Mouse (Mus musculus) lung, embryonic 16.5 days (tissue): ENCODE data around the gene Tmem223. TPM values are rescaled to one million over a fixed set of nuclear protein-coding genes. Genes with fewer than 3 reads are reported as not detected.

Experiments
- ATAC-seq: fragments of 200-750 bp; cut with Nextera tagmentation; 2 replicates; pipeline ENCODE4 v1.8.0; 2017; ENCODE audit warnings: low read depth, mild to moderate bottlenecking, moderate library complexity
- H3K27ac ChIP-seq: fragments of 300-500 bp; sonication (generic); 2 replicates; pipeline ENCODE4 v1.5.1; 2014; ENCODE audit warnings: mild to moderate bottlenecking, control low read depth, low read length
- H3K27me3 ChIP-seq: fragments of 300-500 bp; sonication (generic); 2 replicates; pipeline ENCODE4 v1.6.1; 2014; ENCODE audit warnings: low read depth, low read length, mixed read lengths; ENCODE audit not compliant: control insufficient read depth, insufficient read depth
- H3K36me3 ChIP-seq: fragments of 300-500 bp; sonication (generic); 2 replicates; pipeline ENCODE4 v1.6.1; 2014; ENCODE audit warnings: low read length; ENCODE audit not compliant: control insufficient read depth, insufficient read depth
- H3K4me1 ChIP-seq: fragments of 300-500 bp; sonication (generic); replicated peaks from 2 replicates; pipeline ENCODE4 v1.6.1; 2014; ENCODE audit warnings: low read length, mixed read lengths; ENCODE audit not compliant: control insufficient read depth, insufficient read depth
- H3K4me2 ChIP-seq: fragments of 300-500 bp; sonication (generic); 2 replicates; pipeline ENCODE4 v1.6.1; 2014; ENCODE audit warnings: low read depth, low read length, control low read depth
- H3K4me3 ChIP-seq: fragments of 300-500 bp; sonication (generic); 2 replicates; pipeline ENCODE4 v1.5.1; 2014; ENCODE audit warnings: mild to moderate bottlenecking, low read length, control low read depth
- H3K9ac ChIP-seq: fragments of 300-500 bp; sonication (generic); 2 replicates; pipeline ENCODE4 v1.6.1; 2014; ENCODE audit warnings: low read length, control low read depth
- H3K9me3 ChIP-seq: fragments of 300-500 bp; sonication (generic); 2 replicates; pipeline ENCODE4 v1.6.1; 2016; ENCODE audit warnings: low read length; ENCODE audit not compliant: control insufficient read depth
- WGBS: fragments of 180-500 bp; shearing (Covaris S2); extraction: QIAGEN DNeasy Blood & Tissue Kit; methylation state at CpG from one replicate; pipeline ENCODE4 v1.1.7; 2014; 5-methylcytosine and 5-hydroxymethylcytosine counted together
- polyA plus RNA-seq: library from polyadenylated mRNA; unstranded; fragments of >200 nt; fragmentation: Nextera tagmentation; extraction: Ambion mirVana; gene quantifications from 2 replicates; pipeline ENCODE4 v1.2.1, GENCODE M21; 2015

Gene Tmem223
- polyA plus RNA-seq, 1 experiment from 2014 or later = 194 TPM

DNA sequence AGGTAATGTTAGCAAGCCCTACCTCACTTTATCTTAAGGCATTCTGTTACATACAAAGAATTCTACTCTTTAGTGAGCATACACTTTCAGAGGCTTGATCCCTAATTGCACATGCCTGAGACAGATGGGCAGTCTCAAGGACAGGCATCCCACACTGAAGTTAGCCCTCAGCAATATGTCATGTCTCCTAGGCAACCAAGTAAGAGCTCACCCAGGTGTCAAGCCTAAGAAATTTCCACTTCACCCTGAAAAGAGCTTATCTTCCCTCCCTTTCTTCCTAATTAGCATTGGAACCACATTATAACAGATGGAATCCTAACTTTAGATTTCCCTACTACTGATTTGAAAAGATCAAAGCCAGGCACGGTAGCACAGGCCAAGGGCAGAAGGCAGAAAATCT is 18.4 kb downstream of the Tmem223 start:
- Histone ChIP-seq H3K4me1 (peaks cover 10% of the 10 kb centered on the region), H3K4me3 (no peak overlapping the region), H3K4me2 (no peak overlapping the region), H3K27ac (no peak overlapping the region), H3K9ac (no peak overlapping the region), H3K27me3 (no peaks in the 10 kb centered on the region), H3K36me3 (peaks cover 21% of the 10 kb centered on the region), H3K9me3 (no peaks in the 10 kb centered on the region)
- no peak for ATAC-seq
- WGBS = 31% methylated on average over 1 of the region's 1 CpGs

GRCm38 (mm10) chr19:8790171-8790570 is 19.4 kb downstream of the Tmem223 start:
- WGBS = 75% methylated on average over 7 of the region's 7 CpGs
- H3K27ac ChIP-seq = no peak overlapping the region
- H3K36me3 ChIP-seq = peaks cover 28% of the 10 kb centered on the region
- peaks cover 7% of the 10 kb centered on the region for H3K4me1 ChIP-seq
- no peak overlapping the region for H3K9ac ChIP-seq
- H3K9me3 ChIP-seq = no peaks in the 10 kb centered on the region
- H3K4me3 ChIP-seq = no peak overlapping the region
- ATAC-seq = no peak
- H3K4me2 ChIP-seq = no peak overlapping the region
- H3K27me3 ChIP-seq = no peaks in the 10 kb centered on the region

DNA sequence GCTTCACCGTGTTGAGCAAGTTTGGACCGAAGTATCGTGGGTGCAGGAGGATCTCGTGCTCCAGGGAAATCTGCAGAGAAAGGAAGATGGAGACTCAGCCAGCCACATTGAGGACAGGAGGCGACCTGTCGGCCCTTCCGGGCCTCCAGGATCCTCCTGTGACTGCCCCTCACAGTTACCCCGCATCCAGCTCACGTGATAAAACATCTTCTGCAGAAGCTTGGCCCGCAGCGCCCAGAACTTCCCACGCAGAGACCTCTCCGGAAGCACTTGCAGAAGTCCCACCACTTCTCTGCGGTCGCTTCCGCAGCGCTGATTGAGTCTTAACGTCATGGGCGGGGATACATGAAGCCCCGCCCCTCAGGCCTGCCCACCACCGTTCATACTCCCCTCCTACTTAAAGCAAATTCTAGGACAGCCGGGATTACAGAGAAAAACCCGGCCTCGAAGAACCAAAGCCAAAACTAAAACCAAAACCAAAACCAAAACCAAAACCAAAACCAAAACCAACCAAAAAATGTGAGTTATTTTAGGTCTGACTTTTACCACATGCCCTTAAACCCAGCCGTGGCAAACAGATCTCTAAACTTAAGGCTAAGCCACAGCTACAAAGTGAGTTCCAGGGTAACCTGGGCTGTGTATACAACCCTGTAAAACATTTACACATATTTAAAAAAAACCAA is 27.6 kb downstream of the Tmem223 start, which contains the start of gene Polr2g:
Polr2g (minus strand) TSS at position 314 of the 683 bp plus-strand sequence.
- peaks cover 19% of the 10 kb centered on the region for H3K36me3 ChIP-seq
- peaks cover 15% of the 10 kb centered on the region for H3K4me1 ChIP-seq
- WGBS = under 1% methylated on average over 25 of the region's 25 CpGs
- no peaks in the 10 kb centered on the region for H3K9me3 ChIP-seq
- peak within 1 kb of the TSS; percentile 89 for H3K9ac ChIP-seq
- ATAC-seq = peak; percentile 81
- peak within 1 kb of the TSS; percentile 92 for H3K4me2 ChIP-seq
- no peaks in the 10 kb centered on the region for H3K27me3 ChIP-seq
- H3K4me3 ChIP-seq = peak within 1 kb of the TSS; percentile 87
- H3K27ac ChIP-seq = peak within 1 kb of the TSS; percentile 66

GRCm38 (mm10) chr19:8798947-8799315 is 28.1 kb downstream of the Tmem223 start:
- Histone ChIP-seq H3K36me3 (peaks cover 14% of the 10 kb centered on the region), H3K4me2 (peak overlapping the region; percentile 92), H3K27ac (no peak overlapping the region), H3K27me3 (no peaks in the 10 kb centered on the region), H3K4me1 (peaks cover 15% of the 10 kb centered on the region), H3K9me3 (no peaks in the 10 kb centered on the region), H3K4me3 (peak overlapping the region; percentile 87), H3K9ac (peak overlapping the region; percentile 46)
- ATAC-seq = no peak

- peak within 1 kb of the TSS; percentile 88 for H3K4me2 ChIP-seq
- 0% methylated on average over 30 of the region's 30 CpGs for WGBS
- H3K4me1 ChIP-seq = peaks cover 15% of the 10 kb centered on the region
- peak; percentile 97 for ATAC-seq
- H3K27me3 ChIP-seq = no peaks in the 10 kb centered on the region
- H3K27ac ChIP-seq = peak within 1 kb of the TSS; percentile 90
- H3K9me3 ChIP-seq = no peaks in the 10 kb centered on the region
- H3K9ac ChIP-seq = peak within 1 kb of the TSS; percentile 70
- peak within 1 kb of the TSS; percentile 73 for H3K4me3 ChIP-seq
- peaks cover 11% of the 10 kb centered on the region for H3K36me3 ChIP-seq
These were observed 31.5 kb downstream of the Tmem223 start, which contains the start of gene Zbtb3 for GRCm38 (mm10) chr19:8802130-8802821. Gene Zbtb3, plus strand, starts transcription at chr19:8802555.

DNA sequence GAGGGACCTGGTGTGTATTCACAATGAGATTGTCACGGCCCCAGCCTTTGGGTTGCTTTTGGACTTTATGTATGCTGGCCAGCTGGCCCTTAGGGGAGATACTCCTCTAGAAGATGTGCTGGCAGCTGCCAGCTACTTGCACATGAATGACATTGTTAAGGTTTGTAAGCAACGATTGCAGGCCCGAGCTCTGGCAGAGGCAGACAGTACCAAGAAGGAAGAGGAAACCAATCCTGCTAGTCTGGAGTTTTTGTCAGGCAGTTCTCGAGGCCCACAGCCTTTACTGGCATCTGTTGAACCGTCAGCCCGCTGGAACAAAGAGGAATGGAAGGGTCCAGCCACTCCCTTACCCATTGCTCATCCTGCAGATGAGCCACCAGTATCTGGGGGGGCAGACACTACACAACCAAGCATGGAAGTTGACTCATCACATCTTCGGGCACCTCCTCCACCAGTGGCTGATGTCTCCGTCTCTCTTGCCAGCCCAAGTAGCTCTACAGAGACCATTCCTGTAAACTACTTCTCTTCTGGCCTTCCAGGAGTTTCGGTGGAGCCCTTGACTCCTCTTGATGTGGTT is 32.5 kb downstream of the Tmem223 start:
- 82% methylated on average over 9 of the region's 9 CpGs for WGBS

GRCm38 (mm10) chr19:8803879-8804660 is 33.3 kb downstream of the Tmem223 start:
- Histone ChIP-seq H3K9me3 (no peaks in the 10 kb centered on the region), H3K36me3 (peaks cover 17% of the 10 kb centered on the region), H3K4me1 (peaks cover 9% of the 10 kb centered on the region; the same call in 1 of the 2 replicates), H3K4me3 (no peak overlapping the region), H3K4me2 (no peak overlapping the region), H3K27me3 (no peaks in the 10 kb centered on the region), H3K9ac (no peak overlapping the region), H3K27ac (no peak overlapping the region)
- no peak for ATAC-seq
- WGBS = 91% methylated on average over 11 of the region's 11 CpGs

More for the DNA sequence above, 32.5 kb downstream of the Tmem223 start:
- Histone ChIP-seq H3K4me1 (peaks cover 9% of the 10 kb centered on the region; the same call in 1 of the 2 replicates), H3K9me3 (no peaks in the 10 kb centered on the region), H3K27me3 (no peaks in the 10 kb centered on the region), H3K27ac (peak overlapping the region; percentile 90; the same call in 1 of the 2 replicates), H3K4me2 (peak overlapping the region; percentile 53; the same call in 1 of the 2 replicates), H3K9ac (no peak overlapping the region), H3K36me3 (peaks cover 13% of the 10 kb centered on the region), H3K4me3 (peak overlapping the region; percentile 73; the same call in 1 of the 2 replicates)
- no peak for ATAC-seq

- Histone ChIP-seq H3K9me3 (no peaks in the 10 kb centered on the region), H3K4me3 (no peak overlapping the region), H3K27me3 (no peaks in the 10 kb centered on the region), H3K27ac (no peak overlapping the region), H3K4me1 (peaks cover 5% of the 10 kb centered on the region; the same call in 1 of the 2 replicates), H3K36me3 (peaks cover 36% of the 10 kb centered on the region), H3K4me2 (no peak overlapping the region), H3K9ac (no peak overlapping the region)
- 89% methylated on average over 5 of the region's 5 CpGs for WGBS
- no peak for ATAC-seq
These were observed 36.0 kb downstream of the Tmem223 start for GRCm38 (mm10) chr19:8806810-8807209.
